Mouse (Mus musculus): ENCODE results near the gene Ehbp1l1. TPM values are rescaled to one million over a fixed set of nuclear protein-coding genes. Genes with fewer than 3 reads are reported as not detected.

Gene Ehbp1l1
- total and polyA plus RNA-seq, 2 experiments from 2014 or later: 19.7 to 43.0 TPM

DNA sequence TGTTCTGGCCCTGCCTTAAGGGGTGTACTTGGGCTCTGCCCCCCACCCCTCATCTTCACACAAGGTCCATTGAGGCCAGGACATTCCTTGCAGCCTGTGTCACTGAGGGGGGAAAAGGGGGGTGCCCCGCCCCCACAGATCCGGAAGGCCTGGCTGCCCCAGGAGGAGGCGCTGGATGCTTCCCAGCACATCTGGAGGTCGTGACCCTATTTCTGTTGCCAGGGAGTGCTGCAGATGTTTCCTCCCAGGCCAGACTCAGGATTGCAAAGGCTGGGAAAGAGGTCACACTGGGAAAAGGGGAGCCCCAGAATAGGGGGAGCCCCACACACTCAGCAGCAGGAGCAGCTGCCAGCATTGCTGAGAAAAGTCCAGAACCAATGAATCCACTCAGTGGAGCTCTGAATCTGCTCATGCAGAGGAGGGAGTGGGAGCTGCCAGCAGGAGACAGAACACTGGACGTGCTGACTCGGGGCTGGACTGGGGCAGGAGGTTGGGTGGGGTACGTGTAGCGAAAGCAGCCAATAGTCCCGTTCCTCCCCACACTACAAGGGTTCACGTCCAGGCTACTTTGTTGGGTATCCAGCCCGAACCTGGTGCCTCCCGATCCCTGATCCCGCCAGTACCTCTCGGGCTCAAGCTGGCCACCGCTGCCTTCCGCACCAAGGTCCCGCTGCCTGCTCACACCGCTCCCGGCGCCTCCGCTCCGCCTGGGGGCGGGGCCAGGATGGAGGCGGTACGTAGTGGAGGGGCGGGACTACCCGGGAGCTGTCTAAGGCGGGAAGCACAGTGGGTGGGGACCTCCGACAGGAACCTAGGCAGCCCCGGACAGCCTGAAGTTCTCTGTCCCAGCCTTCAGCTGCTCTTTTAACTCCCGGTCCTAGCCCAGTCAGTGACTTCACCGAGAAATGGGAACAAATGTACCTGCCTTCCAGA, 62.9 kb downstream of the Ehbp1l1 start, which contains the start of gene Sipa1:
Gene Sipa1 (minus strand): TSS at position 727 of the 933 bp plus-strand sequence.
- Histone ChIP-seq H3K27me3 (ENCODE audit: insufficient read depth, low read length) (no peaks in the 10 kb centered on the region), H3K4me1 (ENCODE audit: insufficient read depth, low read length) (no peaks in the 10 kb centered on the region), H3K9me3 (ENCODE audit: low read length) (no peaks in the 10 kb centered on the region), H3K4me2 (ENCODE audit: low read depth, low read length) (peak within 1 kb of the TSS; percentile 53), H3K4me3 (ENCODE audit: low read length) (peak within 1 kb of the TSS; percentile 38), H3K27ac (peak within 1 kb of the TSS; percentile 60; the same call in 1 of the 2 replicates), H3K36me3 (ENCODE audit: insufficient read depth, low read length) (peaks cover 38% of the 10 kb centered on the region), H3K9ac (replicated peaks; ENCODE audit: low read length) (peak within 1 kb of the TSS; percentile 38)
- DNase-seq (ENCODE audit: low spot score) (peak; percentile 77), ATAC-seq (peak; percentile 84)
- 5% methylated on average over 32 of the region's 32 CpGs for WGBS
- TF ChIP-seq CTCF (IDR thresholded peaks at IDR 0.05; ENCODE audit: low read depth): no peak

DNA sequence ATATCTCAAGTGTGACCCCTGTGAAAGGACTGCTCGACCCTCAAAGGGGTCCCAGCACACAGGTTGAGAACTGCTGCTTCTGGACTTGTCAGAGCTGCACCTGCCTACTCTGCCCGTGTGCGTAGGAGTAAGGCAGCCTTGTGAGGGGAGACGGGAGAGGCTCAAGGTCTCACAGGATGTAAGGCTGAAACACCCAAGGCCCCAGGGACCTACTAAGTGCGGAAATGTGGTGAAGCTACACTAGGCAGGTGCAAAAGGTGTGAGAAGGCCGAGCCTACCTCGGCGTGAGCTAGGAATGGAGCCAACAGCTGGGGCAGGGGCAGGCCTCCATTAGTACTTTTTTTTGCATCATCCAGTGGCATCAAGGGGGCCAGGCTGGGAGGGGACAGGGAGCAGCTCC, 63.8 kb downstream of the Ehbp1l1 start:
- H3K9ac ChIP-seq (replicated peaks; ENCODE audit: low read length): peak overlapping the region; percentile 38; the same call in 1 of the 2 replicates
- H3K4me1 ChIP-seq (ENCODE audit: insufficient read depth, low read length): no peaks in the 10 kb centered on the region
- H3K4me3 ChIP-seq (ENCODE audit: low read length): peak overlapping the region; percentile 38; the same call in 1 of the 2 replicates
- no peaks in the 10 kb centered on the region for H3K27me3 ChIP-seq (ENCODE audit: insufficient read depth, low read length)
- 75% methylated on average over 8 of the region's 8 CpGs for WGBS
- no peaks in the 10 kb centered on the region for H3K9me3 ChIP-seq (ENCODE audit: low read length)
- ATAC-seq (no peak), DNase-seq (ENCODE audit: low spot score) (no peak)
- H3K4me2 ChIP-seq (ENCODE audit: low read depth, low read length): peak overlapping the region; percentile 53
- peaks cover 30% of the 10 kb centered on the region for H3K36me3 ChIP-seq (ENCODE audit: insufficient read depth, low read length)
- TF ChIP-seq CTCF (IDR thresholded peaks at IDR 0.05; ENCODE audit: low read depth): no peak
- no peak overlapping the region; the same call in 1 of the 2 replicates for H3K27ac ChIP-seq

DNA sequence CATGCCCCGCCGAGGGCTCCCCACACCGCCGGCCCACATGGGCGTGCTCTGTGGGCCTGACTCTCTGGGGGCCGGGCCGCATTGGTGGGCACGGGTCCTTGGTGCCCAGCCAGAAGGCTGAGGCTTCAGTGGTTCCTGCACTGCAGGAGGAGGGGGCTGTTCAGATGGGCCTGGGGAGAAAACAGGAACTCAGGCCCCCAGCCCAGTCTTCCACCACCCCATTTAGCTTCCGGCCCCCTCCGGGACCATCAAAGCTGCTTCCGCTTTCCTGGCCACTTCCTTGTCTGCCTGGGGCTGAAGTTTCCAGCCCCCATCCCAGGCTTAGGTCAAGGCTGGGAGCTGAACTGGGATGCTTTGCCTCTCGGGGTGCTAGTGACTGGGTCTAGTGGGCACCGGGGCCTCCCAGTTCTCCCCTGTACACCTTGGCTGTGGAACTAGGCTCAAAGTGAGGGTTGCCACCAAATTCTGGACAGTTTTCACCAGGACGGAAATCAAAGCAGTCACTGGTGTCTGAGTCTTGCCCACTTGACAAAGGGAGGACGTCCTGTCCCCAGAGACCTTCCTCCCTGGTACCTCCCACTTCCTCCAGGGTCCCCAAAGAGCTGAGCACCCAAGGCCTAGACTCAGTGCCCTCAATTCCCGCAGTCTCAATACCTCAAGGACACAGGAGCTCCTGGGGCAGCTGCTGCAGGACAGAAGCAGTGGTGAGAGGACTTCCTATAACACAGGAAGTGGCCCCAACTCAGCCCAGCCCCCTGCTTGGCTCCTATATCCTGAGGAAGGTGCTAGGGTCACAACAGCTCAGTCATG, 65.0 kb downstream of the Ehbp1l1 start:
- DNase-seq (ENCODE audit: low spot score): no peak
- Histone ChIP-seq H3K4me1 (ENCODE audit: insufficient read depth, low read length) (no peaks in the 10 kb centered on the region), H3K9ac (replicated peaks; ENCODE audit: low read length) (0 out of 2 replicates have a peak overlapping the region, but pooled peaks have one; percentile 13), H3K27ac (no peak overlapping the region), H3K27me3 (ENCODE audit: insufficient read depth, low read length) (no peaks in the 10 kb centered on the region), H3K9me3 (ENCODE audit: low read length) (no peaks in the 10 kb centered on the region), H3K36me3 (ENCODE audit: insufficient read depth, low read length) (peaks cover 18% of the 10 kb centered on the region), H3K4me3 (ENCODE audit: low read length) (no peak overlapping the region), H3K4me2 (ENCODE audit: low read depth, low read length) (peak overlapping the region; percentile 25; the same call in 1 of the 2 replicates)
- no peak for ATAC-seq
- WGBS: 88% methylated on average over 16 of the region's 16 CpGs
- no peak for TF ChIP-seq CTCF (IDR thresholded peaks at IDR 0.05; ENCODE audit: low read depth)

Small RNA genes lying within 50 kb of the gene (microRNA-seq; reads per million reads assigned to microRNA genes)
- gene Mir6987: 0.53 to 1.4 reads per million in 2 experiments

Other genes starting within 250 kb of the Ehbp1l1 start
- gene Mus81, start 237.9 kb downstream of the Ehbp1l1 start, total RNA-seq (2014; rRNA removed): 56.8 and 58.8 TPM in 2 replicates
- 27.4 and 27.7 TPM in 2 replicates for gene Mus81, start 237.9 kb downstream of the Ehbp1l1 start, polyA plus RNA-seq (2015; fragmentation: Nextera tagmentation; extraction: Ambion mirVana)
- gene Cfl1, start 235.9 kb downstream of the Ehbp1l1 start, total RNA-seq (2014; rRNA removed): 1,468 and 1,477 TPM in 2 replicates
- gene Cfl1, start 235.9 kb downstream of the Ehbp1l1 start, polyA plus RNA-seq (2015; fragmentation: Nextera tagmentation; extraction: Ambion mirVana): 3,076 and 3,214 TPM in 2 replicates
- gene 1700020D05Rik, start 222.5 kb downstream of the Ehbp1l1 start, total RNA-seq (2014; rRNA removed): 3.8 and 4.8 TPM in 2 replicates
- not detected in 2 replicates for gene 1700020D05Rik, start 222.5 kb downstream of the Ehbp1l1 start, polyA plus RNA-seq (2015; fragmentation: Nextera tagmentation; extraction: Ambion mirVana)
- gene Snx32, start 215.8 kb downstream of the Ehbp1l1 start, total RNA-seq (2014; rRNA removed): 78.0 and 79.0 TPM in 2 replicates
- gene Snx32, start 215.8 kb downstream of the Ehbp1l1 start, polyA plus RNA-seq (2015; fragmentation: Nextera tagmentation; extraction: Ambion mirVana): 75.0 and 79.6 TPM in 2 replicates
- not detected in 2 replicates for gene Ovol1, start 165.7 kb downstream of the Ehbp1l1 start, total RNA-seq (2014; rRNA removed)
- 0.25 TPM in 1 of 2 replicates, not detected in the other for gene Ovol1, start 165.7 kb downstream of the Ehbp1l1 start, polyA plus RNA-seq (2015; fragmentation: Nextera tagmentation; extraction: Ambion mirVana)
- 15.0 and 19.3 TPM in 2 replicates for gene Ap5b1, start 158.3 kb downstream of the Ehbp1l1 start, total RNA-seq (2014; rRNA removed)
- 2.3 and 2.6 TPM in 2 replicates for gene Ap5b1, start 158.3 kb downstream of the Ehbp1l1 start, polyA plus RNA-seq (2015; fragmentation: Nextera tagmentation; extraction: Ambion mirVana)
- 33.6 and 40.4 TPM in 2 replicates for gene Rnaseh2c, start 124.4 kb downstream of the Ehbp1l1 start, total RNA-seq (2014; rRNA removed)
- 66.4 and 75.4 TPM in 2 replicates for gene Rnaseh2c, start 124.4 kb downstream of the Ehbp1l1 start, polyA plus RNA-seq (2015; fragmentation: Nextera tagmentation; extraction: Ambion mirVana)
- gene Kat5, start 116.1 kb downstream of the Ehbp1l1 start, total RNA-seq (2014; rRNA removed): 95.2 and 163 TPM in 2 replicates
- gene Kat5, start 116.1 kb downstream of the Ehbp1l1 start, polyA plus RNA-seq (2015; fragmentation: Nextera tagmentation; extraction: Ambion mirVana): 72.0 and 74.0 TPM in 2 replicates
- gene Rela, start 88.8 kb downstream of the Ehbp1l1 start, total RNA-seq (2014; rRNA removed): 40.1 and 40.8 TPM in 2 replicates
- 30.3 and 33.1 TPM in 2 replicates for gene Rela, start 88.8 kb downstream of the Ehbp1l1 start, polyA plus RNA-seq (2015; fragmentation: Nextera tagmentation; extraction: Ambion mirVana)
- gene Sipa1, start 62.6 kb downstream of the Ehbp1l1 start, total RNA-seq (2014; rRNA removed): 25.6 and 43.2 TPM in 2 replicates
- 18.7 and 18.8 TPM in 2 replicates for gene Sipa1, start 62.6 kb downstream of the Ehbp1l1 start, polyA plus RNA-seq (2015; fragmentation: Nextera tagmentation; extraction: Ambion mirVana)
- gene Map3k11, start 37.6 kb downstream of the Ehbp1l1 start, total RNA-seq (2014; rRNA removed): 20.6 and 20.7 TPM in 2 replicates
- 10.0 and 10.7 TPM in 2 replicates for gene Map3k11, start 37.6 kb downstream of the Ehbp1l1 start, polyA plus RNA-seq (2015; fragmentation: Nextera tagmentation; extraction: Ambion mirVana)
- gene Pcnx3, start 37.4 kb downstream of the Ehbp1l1 start, total RNA-seq (2014; rRNA removed): 75.1 and 97.0 TPM in 2 replicates
- 16.8 and 17.2 TPM in 2 replicates for gene Pcnx3, start 37.4 kb downstream of the Ehbp1l1 start, polyA plus RNA-seq (2015; fragmentation: Nextera tagmentation; extraction: Ambion mirVana)
- gene Kcnk7, start 21.9 kb downstream of the Ehbp1l1 start, total RNA-seq (2014; rRNA removed): not detected in 2 replicates
- gene Kcnk7, start 21.9 kb downstream of the Ehbp1l1 start, polyA plus RNA-seq (2015; fragmentation: Nextera tagmentation; extraction: Ambion mirVana): 0.19 and 0.61 TPM in 2 replicates
- 177 and 188 TPM in 2 replicates for gene Fam89b, start 3.3 kb upstream of the Ehbp1l1 start, total RNA-seq (2014; rRNA removed)
- 131 and 140 TPM in 2 replicates for gene Fam89b, start 3.3 kb upstream of the Ehbp1l1 start, polyA plus RNA-seq (2015; fragmentation: Nextera tagmentation; extraction: Ambion mirVana)
- 43.0 and 50.2 TPM in 2 replicates for gene Ltbp3, start 14.6 kb upstream of the Ehbp1l1 start, total RNA-seq (2014; rRNA removed)
- 14.0 and 14.4 TPM in 2 replicates for gene Ltbp3, start 14.6 kb upstream of the Ehbp1l1 start, polyA plus RNA-seq (2015; fragmentation: Nextera tagmentation; extraction: Ambion mirVana)
- gene Scyl1, start 45.1 kb upstream of the Ehbp1l1 start, total RNA-seq (2014; rRNA removed): 84.1 and 96.6 TPM in 2 replicates
- gene Scyl1, start 45.1 kb upstream of the Ehbp1l1 start, polyA plus RNA-seq (2015; fragmentation: Nextera tagmentation; extraction: Ambion mirVana): 73.3 and 76.2 TPM in 2 replicates
- gene Frmd8, start 149.0 kb upstream of the Ehbp1l1 start, total RNA-seq (2014; rRNA removed): 19.8 and 43.2 TPM in 2 replicates
- 12.5 and 13.7 TPM in 2 replicates for gene Frmd8, start 149.0 kb upstream of the Ehbp1l1 start, polyA plus RNA-seq (2015; fragmentation: Nextera tagmentation; extraction: Ambion mirVana)
- gene Slc25a45, start 151.5 kb upstream of the Ehbp1l1 start, total RNA-seq (2014; rRNA removed): 2.1 and 6.0 TPM in 2 replicates
- 1.8 and 2.8 TPM in 2 replicates for gene Slc25a45, start 151.5 kb upstream of the Ehbp1l1 start, polyA plus RNA-seq (2015; fragmentation: Nextera tagmentation; extraction: Ambion mirVana)
- gene Tigd3, start 167.8 kb upstream of the Ehbp1l1 start, total RNA-seq (2014; rRNA removed): 7.5 and 10.1 TPM in 2 replicates
- gene Tigd3, start 167.8 kb upstream of the Ehbp1l1 start, polyA plus RNA-seq (2015; fragmentation: Nextera tagmentation; extraction: Ambion mirVana): 7.1 and 7.5 TPM in 2 replicates
- gene Dpf2, start 186.7 kb upstream of the Ehbp1l1 start, total RNA-seq (2014; rRNA removed): 61.7 and 77.4 TPM in 2 replicates
- 69.5 and 70.2 TPM in 2 replicates for gene Dpf2, start 186.7 kb upstream of the Ehbp1l1 start, polyA plus RNA-seq (2015; fragmentation: Nextera tagmentation; extraction: Ambion mirVana)
- 22.0 and 28.0 TPM in 2 replicates for gene Cdc42ep2, start 198.5 kb upstream of the Ehbp1l1 start, total RNA-seq (2014; rRNA removed)
- gene Cdc42ep2, start 198.5 kb upstream of the Ehbp1l1 start, polyA plus RNA-seq (2015; fragmentation: Nextera tagmentation; extraction: Ambion mirVana): 17.4 and 18.0 TPM in 2 replicates
- 23.4 and 28.9 TPM in 2 replicates for gene Pola2, start 237.9 kb upstream of the Ehbp1l1 start, total RNA-seq (2014; rRNA removed)
- 19.5 and 21.5 TPM in 2 replicates for gene Pola2, start 237.9 kb upstream of the Ehbp1l1 start, polyA plus RNA-seq (2015; fragmentation: Nextera tagmentation; extraction: Ambion mirVana)

All from hindbrain, postnatal 0 days (tissue).